Mouse (Mus musculus): ENCODE data around the gene Gm20816.
"Not testable (repeated sequence)": the region's sequence is repeated elsewhere in the genome, so short reads cannot be mapped to it uniquely, and the experiment has no call there.

Gene Gm20816

GRCm38 (mm10) chrY:68537655-68538054, at the start of gene Gm20816:
Gene Gm20816 (plus strand): TSS chrY:68537955.
- in situ Hi-C loops (cut with MboI) = not testable (repeated sequence)
